Mouse (Mus musculus) ES-Bruce4 (cell line): Measurements from ENCODE around the gene Tmem174. TPM values are rescaled to one million over a fixed set of nuclear protein-coding genes. Genes with fewer than 3 reads are reported as not detected.

Experiments
- H3K27ac ChIP-seq: 2 replicates; pipeline ENCODE4 v1.5.1; 2012; ENCODE audit warnings: low read length, inconsistent platforms; ENCODE audit not compliant: insufficient read depth
- H3K27me3 ChIP-seq: 2 replicates; pipeline ENCODE4 v1.6.1; 2012; ENCODE audit warnings: mild to moderate bottlenecking, low read length, inconsistent platforms; ENCODE audit not compliant: control insufficient read depth, poor library complexity, insufficient read depth, severe bottlenecking
- H3K36me3 ChIP-seq: 2 replicates; pipeline ENCODE4 v1.6.1; 2012; ENCODE audit warnings: inconsistent platforms, mild to moderate bottlenecking, low read length, moderate library complexity; ENCODE audit not compliant: control insufficient read depth, poor library complexity, insufficient read depth, severe bottlenecking
- H3K4me1 ChIP-seq: one replicate; pipeline ENCODE4 v1.8.1; 2011; ENCODE audit warnings: low read length; ENCODE audit not compliant: control insufficient read depth, insufficient read depth
- H3K4me3 ChIP-seq: 2 replicates; pipeline ENCODE4 v1.5.1; 2011; ENCODE audit warnings: low read depth, mild to moderate bottlenecking, low read length
- H3K9ac ChIP-seq: 2 replicates; pipeline ENCODE4 v1.6.1; 2012; ENCODE audit warnings: low read depth, mild to moderate bottlenecking, inconsistent platforms; ENCODE audit not compliant: poor library complexity, severe bottlenecking
- H3K9me3 ChIP-seq: replicated peaks from 2 replicates; pipeline ENCODE4 v1.6.1; 2012; ENCODE audit warnings: mild to moderate bottlenecking, low read length, inconsistent platforms; ENCODE audit not compliant: control insufficient read depth, poor library complexity, insufficient read depth, severe bottlenecking
- CTCF ChIP-seq: IDR thresholded peaks from one replicate; pipeline ENCODE4 v1.8.1; 2011; ENCODE audit warnings: low read depth, low read length
- EP300 ChIP-seq: IDR thresholded peaks from 2 replicates; pipeline ENCODE4 v1.6.1; 2011; ENCODE audit warnings: low read depth, low read length; ENCODE audit not compliant: insufficient read depth
- POLR2A ChIP-seq: IDR thresholded peaks from one replicate; pipeline ENCODE4 v1.8.1; 2011; ENCODE audit warnings: low read length; ENCODE audit not compliant: insufficient read depth
- polyA plus RNA-seq: library from polyadenylated mRNA; stranded (reverse); fragments of >200 nt; gene quantifications from 2 replicates; pipeline ENCODE4 v1.2.4, GENCODE M21; 2011; ENCODE audit warnings: low read depth; ENCODE audit not compliant: missing spikeins, insufficient read depth, insufficient read length

Gene Tmem174
- polyA plus RNA-seq, 1 experiment = not detected

DNA sequence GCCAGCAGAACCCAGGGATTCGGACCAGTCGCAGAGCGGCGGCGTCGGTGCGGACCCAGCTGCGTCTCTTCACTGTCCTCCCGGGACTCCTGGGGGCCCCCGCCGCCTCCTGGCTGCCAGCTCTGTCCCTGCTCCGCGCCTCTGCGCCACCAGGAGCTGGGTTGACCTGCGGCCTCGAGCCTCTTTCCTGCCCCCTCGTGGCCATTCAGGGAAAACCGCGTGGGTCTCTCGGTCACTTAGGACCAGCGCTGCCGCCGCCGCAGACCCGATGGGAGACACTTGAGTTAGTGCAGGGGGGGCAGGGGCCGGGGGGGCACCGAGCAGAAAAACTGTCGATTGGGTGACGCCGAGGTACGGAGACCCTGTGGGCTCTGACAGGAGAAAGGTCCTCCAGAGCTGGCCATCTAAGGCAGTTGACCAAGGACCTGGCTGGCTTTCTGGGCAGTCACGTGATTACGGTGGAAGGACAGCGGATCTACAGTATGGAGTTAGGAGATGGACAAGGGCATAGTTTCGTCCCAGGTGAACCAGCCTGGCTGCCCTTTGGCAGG lies 48.2 kb downstream of the Tmem174 start:
- TF ChIP-seq EP300 = no peak
- peak; percentile 71 for TF ChIP-seq CTCF
- TF ChIP-seq POLR2A = no peak
- Histone ChIP-seq H3K4me3 (peak overlapping the region; percentile 68), H3K27me3 (no peaks in the 10 kb centered on the region), H3K4me1 (no peaks in the 10 kb centered on the region), H3K36me3 (no peaks in the 10 kb centered on the region), H3K9ac (peak overlapping the region; percentile 50), H3K27ac (no peak overlapping the region), H3K9me3 (no peaks in the 10 kb centered on the region)

DNA sequence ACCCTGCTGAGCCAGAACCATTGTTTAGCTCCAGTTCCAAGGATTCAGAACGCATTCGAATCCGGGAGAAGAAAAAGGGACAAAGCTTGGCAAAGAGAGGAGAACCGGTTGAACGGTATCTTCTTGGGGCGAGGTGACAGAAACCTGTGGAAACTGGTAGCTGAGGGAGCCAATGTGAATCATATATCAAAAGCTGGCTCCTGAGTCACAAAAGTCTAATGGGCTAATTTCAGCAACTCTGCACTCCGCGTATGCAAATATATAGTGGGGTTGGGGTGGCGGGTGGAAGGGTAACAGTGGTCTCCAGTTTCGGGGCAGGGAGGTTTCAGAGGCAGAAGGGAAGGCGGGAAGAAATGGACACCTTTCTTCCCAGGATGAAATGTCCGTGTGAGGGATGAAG lies 48.7 kb downstream of the Tmem174 start:
- TF ChIP-seq CTCF (no peak), POLR2A (no peak), EP300 (no peak)

GRCm38 (mm10) chr13:98587639-98588038 lies 49.6 kb downstream of the Tmem174 start:
- Histone ChIP-seq H3K36me3 (no peaks in the 10 kb centered on the region), H3K4me1 (no peaks in the 10 kb centered on the region), H3K27me3 (no peaks in the 10 kb centered on the region), H3K9ac (no peak overlapping the region), H3K27ac (no peak overlapping the region), H3K4me3 (no peak overlapping the region), H3K9me3 (no peaks in the 10 kb centered on the region)
- no peak for TF ChIP-seq EP300
- no peak for TF ChIP-seq CTCF
- no peak for TF ChIP-seq POLR2A

More for the DNA sequence above, 48.7 kb downstream of the Tmem174 start:
- no peaks in the 10 kb centered on the region for H3K36me3 ChIP-seq
- H3K9me3 ChIP-seq = no peaks in the 10 kb centered on the region
- no peaks in the 10 kb centered on the region for H3K27me3 ChIP-seq
- H3K4me1 ChIP-seq = no peaks in the 10 kb centered on the region
- H3K27ac ChIP-seq = no peak overlapping the region
- H3K4me3 ChIP-seq = peak overlapping the region; percentile 68
- H3K9ac ChIP-seq = peak overlapping the region; percentile 50

- H3K27ac ChIP-seq = no peak overlapping the region
- no peaks in the 10 kb centered on the region for H3K36me3 ChIP-seq
- no peak overlapping the region for H3K4me3 ChIP-seq
- no peak overlapping the region for H3K9ac ChIP-seq
- no peaks in the 10 kb centered on the region for H3K27me3 ChIP-seq
- no peaks in the 10 kb centered on the region for H3K4me1 ChIP-seq
- TF ChIP-seq EP300 = no peak
- TF ChIP-seq CTCF = no peak
- TF ChIP-seq POLR2A = no peak
- H3K9me3 ChIP-seq = no peaks in the 10 kb centered on the region
Observed at GRCm38 (mm10) chr13:98586817-98587575, 50.2 kb downstream of the Tmem174 start.

Other genes with a start within 250 kb of the Tmem174 start
- gene Gm10320, start 145.4 kb downstream of the Tmem174 start, polyA plus RNA-seq = 3.4 and 7.8 TPM in 2 replicates
- gene Tmem171, start 57.4 kb upstream of the Tmem174 start, polyA plus RNA-seq = 0.99 TPM in 1 of 2 replicates, not detected in the other
- gene Fcho2, start 178.0 kb upstream of the Tmem174 start, polyA plus RNA-seq = 89.0 and 98.5 TPM in 2 replicates